Mouse (Mus musculus): ENCODE measurements around the gene Cebpa. TPM values are rescaled to one million over a fixed set of nuclear protein-coding genes. Genes with fewer than 3 reads are reported as not detected.

The Cebpa gene
- total and polyA plus RNA-seq, 2 experiments from 2014 or later = 0.20 to 3.5 TPM

- 62% methylated on average over 6 of the region's 6 CpGs for WGBS
- no peak overlapping the region for H3K27ac ChIP-seq (ENCODE audit: low read depth)
- H3K4me3 ChIP-seq (ENCODE audit: low read depth, low read length) = no peak overlapping the region
- H3K4me2 ChIP-seq (ENCODE audit: low read depth, low read length) = no peak overlapping the region
- peaks cover 48% of the 10 kb centered on the region for H3K27me3 ChIP-seq (ENCODE audit: control insufficient read depth, insufficient read depth, low read length)
- no peaks in the 10 kb centered on the region for H3K9me3 ChIP-seq (replicated peaks; ENCODE audit: control insufficient read depth, low read length)
- DNase-seq (ENCODE audit: low spot score) (no peak), ATAC-seq (ENCODE audit: insufficient read depth, low read depth) (no peak)
- H3K9ac ChIP-seq (replicated peaks; ENCODE audit: low read depth, low read length) = no peak overlapping the region
- TF ChIP-seq EP300 (IDR thresholded peaks at IDR 0.05; ENCODE audit: low read depth) (no peak), CTCF (IDR thresholded peaks at IDR 0.05; ENCODE audit: low read depth) (no peak)
- H3K4me1 ChIP-seq (ENCODE audit: control insufficient read depth, insufficient read depth) = peaks cover 7% of the 10 kb centered on the region
- H3K36me3 ChIP-seq (replicated peaks; ENCODE audit: control insufficient read depth, insufficient read depth, low read length) = no peaks in the 10 kb centered on the region
Measured at GRCm38 (mm10) chr7:35124745-35125144, 5.7 kb downstream of the Cebpa start.

GRCm38 (mm10) chr7:35125971-35126370, 6.9 kb downstream of the Cebpa start:
- TF ChIP-seq CTCF (IDR thresholded peaks at IDR 0.05; ENCODE audit: low read depth) (no peak), EP300 (IDR thresholded peaks at IDR 0.05; ENCODE audit: low read depth) (no peak)
- no peak overlapping the region for H3K27ac ChIP-seq (ENCODE audit: low read depth)
- no peak overlapping the region for H3K9ac ChIP-seq (replicated peaks; ENCODE audit: low read depth, low read length)
- 57% methylated on average over 5 of the region's 5 CpGs for WGBS
- no peaks in the 10 kb centered on the region for H3K9me3 ChIP-seq (replicated peaks; ENCODE audit: control insufficient read depth, low read length)
- ATAC-seq (ENCODE audit: insufficient read depth, low read depth) (no peak), DNase-seq (ENCODE audit: low spot score) (no peak)
- peaks cover 40% of the 10 kb centered on the region for H3K27me3 ChIP-seq (ENCODE audit: control insufficient read depth, insufficient read depth, low read length)
- no peak overlapping the region for H3K4me2 ChIP-seq (ENCODE audit: low read depth, low read length)
- H3K4me1 ChIP-seq (ENCODE audit: control insufficient read depth, insufficient read depth) = no peaks in the 10 kb centered on the region
- no peak overlapping the region for H3K4me3 ChIP-seq (ENCODE audit: low read depth, low read length)
- no peaks in the 10 kb centered on the region for H3K36me3 ChIP-seq (replicated peaks; ENCODE audit: control insufficient read depth, insufficient read depth, low read length)

- ATAC-seq (ENCODE audit: insufficient read depth, low read depth) (no peak), DNase-seq (ENCODE audit: low spot score) (no peak)
- WGBS = 61% methylated on average over 10 of the region's 10 CpGs
- no peaks in the 10 kb centered on the region for H3K36me3 ChIP-seq (replicated peaks; ENCODE audit: control insufficient read depth, insufficient read depth, low read length)
- no peaks in the 10 kb centered on the region for H3K4me1 ChIP-seq (ENCODE audit: control insufficient read depth, insufficient read depth)
- no peak overlapping the region for H3K27ac ChIP-seq (ENCODE audit: low read depth)
- no peak overlapping the region for H3K9ac ChIP-seq (replicated peaks; ENCODE audit: low read depth, low read length)
- H3K4me2 ChIP-seq (ENCODE audit: low read depth, low read length) = no peak overlapping the region
- H3K9me3 ChIP-seq (replicated peaks; ENCODE audit: control insufficient read depth, low read length) = no peaks in the 10 kb centered on the region
- TF ChIP-seq CTCF (IDR thresholded peaks at IDR 0.05; ENCODE audit: low read depth) (no peak), EP300 (IDR thresholded peaks at IDR 0.05; ENCODE audit: low read depth) (no peak)
- no peak overlapping the region for H3K4me3 ChIP-seq (ENCODE audit: low read depth, low read length)
- H3K27me3 ChIP-seq (ENCODE audit: control insufficient read depth, insufficient read depth, low read length) = peaks cover 32% of the 10 kb centered on the region
Measured at GRCm38 (mm10) chr7:35127001-35127400, 7.9 kb downstream of the Cebpa start.

- no peak for TF ChIP-seq EP300 (IDR thresholded peaks at IDR 0.05; ENCODE audit: low read depth)
- TF ChIP-seq CTCF (IDR thresholded peaks at IDR 0.05; ENCODE audit: low read depth) = no peak
- 40% methylated on average over 6 of the region's 6 CpGs for WGBS
- DNase-seq (ENCODE audit: low spot score) (no peak), ATAC-seq (ENCODE audit: insufficient read depth, low read depth) (no peak)
- H3K4me1 ChIP-seq (ENCODE audit: control insufficient read depth, insufficient read depth) = no peaks in the 10 kb centered on the region
- peaks cover 24% of the 10 kb centered on the region; the same call in 1 of the 2 replicates for H3K27me3 ChIP-seq (ENCODE audit: control insufficient read depth, insufficient read depth, low read length)
- H3K4me3 ChIP-seq (ENCODE audit: low read depth, low read length) = no peak overlapping the region
- no peaks in the 10 kb centered on the region for H3K36me3 ChIP-seq (replicated peaks; ENCODE audit: control insufficient read depth, insufficient read depth, low read length)
- H3K9me3 ChIP-seq (replicated peaks; ENCODE audit: control insufficient read depth, low read length) = no peaks in the 10 kb centered on the region
- no peak overlapping the region for H3K27ac ChIP-seq (ENCODE audit: low read depth)
- no peak overlapping the region for H3K9ac ChIP-seq (replicated peaks; ENCODE audit: low read depth, low read length)
- no peak overlapping the region for H3K4me2 ChIP-seq (ENCODE audit: low read depth, low read length)
Measured at GRCm38 (mm10) chr7:35127721-35128120, 8.6 kb downstream of the Cebpa start.

GRCm38 (mm10) chr7:35128677-35129567, 9.8 kb downstream of the Cebpa start:
- H3K27ac ChIP-seq (ENCODE audit: low read depth) = no peak overlapping the region
- no peak overlapping the region for H3K9ac ChIP-seq (replicated peaks; ENCODE audit: low read depth, low read length)
- H3K4me1 ChIP-seq (ENCODE audit: control insufficient read depth, insufficient read depth) = no peaks in the 10 kb centered on the region
- no peak overlapping the region for H3K4me3 ChIP-seq (ENCODE audit: low read depth, low read length)
- DNase-seq (ENCODE audit: low spot score) (no peak), ATAC-seq (ENCODE audit: insufficient read depth, low read depth) (no peak)
- 48% methylated on average over 17 of the region's 17 CpGs for WGBS
- peaks cover 15% of the 10 kb centered on the region; the same call in 1 of the 2 replicates for H3K27me3 ChIP-seq (ENCODE audit: control insufficient read depth, insufficient read depth, low read length)
- no peaks in the 10 kb centered on the region for H3K36me3 ChIP-seq (replicated peaks; ENCODE audit: control insufficient read depth, insufficient read depth, low read length)
- no peak for TF ChIP-seq EP300 (IDR thresholded peaks at IDR 0.05; ENCODE audit: low read depth)
- H3K4me2 ChIP-seq (ENCODE audit: low read depth, low read length) = no peak overlapping the region
- no peaks in the 10 kb centered on the region for H3K9me3 ChIP-seq (replicated peaks; ENCODE audit: control insufficient read depth, low read length)

Data from heart, postnatal 0 days (tissue).